Mouse (Mus musculus): ENCODE measurements around the gene Igf1r.

- no peak for TF ChIP-seq CTCF (IDR thresholded peaks at IDR 0.05; ENCODE audit: low read depth)
- TF ChIP-seq EP300 (optimal IDR thresholded peaks at IDR 0.05) = no peak
Measured at GRCm38 (mm10) chr7:67955276-67955675, 2.6 kb downstream of the Igf1r start.
